Mouse (Mus musculus): ENCODE data around the gene Cops3.

DNA sequence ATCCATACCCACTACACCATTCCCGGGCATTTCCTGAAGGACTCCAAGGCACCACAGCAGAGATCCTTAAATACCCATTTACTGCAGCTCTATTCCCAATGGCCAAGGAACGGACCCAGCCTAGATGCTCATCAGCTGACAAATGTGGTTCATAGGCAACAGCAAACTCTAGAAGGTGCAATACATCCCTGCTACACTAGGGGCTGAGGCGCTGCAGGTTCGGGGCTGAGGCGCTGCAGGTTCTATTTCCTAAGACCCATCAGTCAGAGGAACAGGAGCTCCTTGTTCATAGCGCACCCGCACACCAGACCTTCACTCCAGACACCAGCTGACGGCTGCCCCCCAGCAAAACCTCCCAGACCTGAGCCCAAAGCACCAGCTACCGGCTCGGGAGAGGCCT lies 39.2 kb downstream of the Cops3 start:
- TF ChIP-seq POLR2A (IDR thresholded peaks at IDR 0.05; ENCODE audit: borderline replicate concordance, extremely low read depth, insufficient read depth, insufficient read length, poor library complexity, severe bottlenecking): no peak
- TF ChIP-seq CTCF (IDR thresholded peaks at IDR 0.05; ENCODE audit: borderline replicate concordance, extremely low read depth, insufficient read depth, insufficient read length): no peak
